ENCODE assay signal across 14 mouse cellular contexts in the genomic region with DNA sequence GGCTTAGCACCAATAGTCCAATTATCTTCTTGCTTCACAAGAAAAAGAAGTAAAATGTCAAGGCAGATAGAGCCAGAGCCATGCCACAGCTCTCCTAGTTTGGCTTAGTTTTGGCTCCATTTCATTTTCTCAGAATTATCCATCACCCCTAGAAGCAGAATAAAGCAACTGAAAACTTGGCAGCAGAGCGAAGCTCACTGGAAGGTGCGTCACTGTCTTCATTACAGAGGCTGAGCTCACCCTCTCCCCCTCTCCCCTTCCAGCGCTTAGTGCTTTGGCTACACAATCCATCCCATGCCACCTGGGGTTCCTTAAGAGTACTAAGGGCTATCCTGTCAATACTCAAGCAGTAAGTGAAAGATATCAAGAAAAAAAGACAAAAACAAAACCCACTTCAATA. TPM values are rescaled to one million over a fixed set of nuclear protein-coding genes. Genes with fewer than 3 reads are reported as not detected.
DNase-seq lines count a peak whose midpoint lies in the region.
"Had no signal": no experiment of that assay in that cellular context is flagged by ENCODE, and none has a peak within 500 bp of the region (broad histone marks: within the 10 kb centered on the region; RNA-seq: fewer than 3 reads in every experiment).

No protein-coding gene starts in this region.

- intact Hi-C loops in left cerebral cortex, postnatal 14 days (cut with DNase I), result no loop called here

- peak; percentile 35 to 75 for DNase-seq in frontal cortex, adult 2 months (ENCODE audit: extremely low spot score in 1 of 2, low spot score in 1 of 2)
- no peak for DNase-seq in frontal cortex, postnatal 14 days (ENCODE audit: low spot score in 2 of 2)
- DNase-seq in Muller cell, postnatal 12 days (ENCODE audit: inconsistent ontology term), result peak; percentile 34
- peak; percentile 42 for DNase-seq in adrenal gland, adult 8-10 months
- peak; percentile 28 to 60 for DNase-seq in left cerebral cortex, postnatal 14 days (ENCODE audit: low spot score in 2 of 2)
- no peak for DNase-seq in spleen, postnatal 10 days (ENCODE audit: low spot score in 2 of 2)
- no peak for DNase-seq in retina, embryonic 14.5 days (ENCODE audit: low spot score)
- DNase-seq: cerebellum, adult 11 months; cerebellum, adult 9-11 months; gastrocnemius, postnatal 36 days; heart, postnatal 36 days; kidney, adult 18-20 months; kidney, postnatal 4 days; thymus, postnatal 14 days had no signal

RNA-seq across cellular contexts. Expression of gene Usp31, which starts 56.3 kb away (rescaled TPM):
- 25.5 and 26.5 TPM in 2 replicates for polyA plus RNA-seq in frontal cortex, adult 2 months (2012; rRNA removed)
- 10 to 100 TPM; 14.1 to 18.5 (median 16.1) TPM for total RNA-seq in adrenal gland, adult 8-10 months (2022)
- 10 to 100 TPM; 59.1 to 61.4 TPM for total RNA-seq in left cerebral cortex, postnatal 14 days (2021)

Comparison
In these comparisons a context has a peak if more than half of its experiments do, and no peak if none do; other contexts are left out.
1. DNase-seq: peak in frontal cortex, adult 2 months (2 of 2), Muller cell, postnatal 12 days (single experiment), adrenal gland, adult 8-10 months (single experiment) and left cerebral cortex, postnatal 14 days (2 of 2); none in frontal cortex, postnatal 14 days (0 of 2), spleen, postnatal 10 days (0 of 2) and retina, embryonic 14.5 days (single experiment).